ENCODE assay signal across 10 mouse cellular contexts in genomic region chr2:19429031-19429430, GRCm38 (mm10). TPM values are rescaled to one million over a fixed set of nuclear protein-coding genes. Genes with fewer than 3 reads are reported as not detected.
A peak's percentile ranks its signal among the peaks of the same experiment; 100 is the strongest.
DNase-seq lines count a peak whose midpoint lies in the region; ATAC-seq and TF ChIP-seq lines count a peak whose summit lies in the region.
"Had no signal": no experiment of that assay in that cellular context is flagged by ENCODE, and none has a peak within 500 bp of the region (broad histone marks: within the 10 kb centered on the region; RNA-seq: fewer than 3 reads in every experiment).

No protein-coding gene starts in this region.

- H3K9me3 ChIP-seq in midbrain, embryonic 11.5 days (ENCODE audit: control insufficient read depth, low read length) = no peaks in the 10 kb centered on the region
- H3K9me3 ChIP-seq in midbrain, embryonic 15.5 days = no peaks in the 10 kb centered on the region
- H3K9me3 ChIP-seq: embryonic facial prominence, embryonic 12.5 days had no signal

- H3K4me2 ChIP-seq in midbrain, embryonic 11.5 days = no peak overlapping the region
- no peak overlapping the region for H3K4me2 ChIP-seq in midbrain, embryonic 15.5 days
- no peak overlapping the region for H3K4me2 ChIP-seq in myocyte (ENCODE audit: low read depth)
- H3K4me2 ChIP-seq: embryonic facial prominence, embryonic 12.5 days had no signal

- H3K36me3 ChIP-seq in midbrain, embryonic 11.5 days (ENCODE audit: control insufficient read depth, insufficient read depth, low read length) = no peaks in the 10 kb centered on the region
- H3K36me3 ChIP-seq in midbrain, embryonic 15.5 days (replicated peaks) = no peaks in the 10 kb centered on the region
- H3K36me3 ChIP-seq in myocyte (ENCODE audit: control insufficient read depth, insufficient read depth) = no peaks in the 10 kb centered on the region
- H3K36me3 ChIP-seq: embryonic facial prominence, embryonic 12.5 days had no signal

- no peak overlapping the region for H3K9ac ChIP-seq in midbrain, embryonic 11.5 days (ENCODE audit: low read length)
- no peak overlapping the region for H3K9ac ChIP-seq in midbrain, embryonic 15.5 days
- H3K9ac ChIP-seq: embryonic facial prominence, embryonic 12.5 days had no signal

- no peak for TF ChIP-seq POLR2A in brain, embryonic 14.5 days (IDR thresholded peaks at IDR 0.05; ENCODE audit: borderline replicate concordance, extremely low read depth, insufficient read depth, insufficient read length, poor library complexity, severe bottlenecking)
- TF ChIP-seq POLR2A in myocyte (IDR thresholded peaks at IDR 0.05; ENCODE audit: insufficient read length, low read depth) = no peak

- WGBS in midbrain, embryonic 11.5 days = 4% methylated on average over 10 of the region's 10 CpGs
- 6% methylated on average over 10 of the region's 10 CpGs for WGBS in midbrain, embryonic 15.5 days

- no peaks in the 10 kb centered on the region for H3K79me2 ChIP-seq in myocyte (ENCODE audit: control insufficient read depth, insufficient read depth)

- no peak overlapping the region for H3K27ac ChIP-seq in midbrain, embryonic 11.5 days (ENCODE audit: low read depth, low read length)
- H3K27ac ChIP-seq in midbrain, embryonic 15.5 days = no peak overlapping the region
- H3K27ac ChIP-seq: embryonic facial prominence, embryonic 12.5 days had no signal

- H3K4me1 ChIP-seq in midbrain, embryonic 11.5 days (ENCODE audit: control insufficient read depth, insufficient read depth, low read length) = peaks cover 13% of the 10 kb centered on the region; the same call in 1 of the 2 replicates
- H3K4me1 ChIP-seq in midbrain, embryonic 15.5 days = peaks cover 23% of the 10 kb centered on the region

- intact Hi-C loops in left cerebral cortex, postnatal 25 days (cut with DNase I) = no loop called here

- H3K4me3 ChIP-seq in midbrain, embryonic 11.5 days (ENCODE audit: low read depth, low read length) = no peak overlapping the region
- no peak overlapping the region for H3K4me3 ChIP-seq in midbrain, embryonic 15.5 days
- no peak overlapping the region for H3K4me3 ChIP-seq in myocyte
- H3K4me3 ChIP-seq: embryonic facial prominence, embryonic 12.5 days had no signal

- peaks cover 71% of the 10 kb centered on the region for H3K27me3 ChIP-seq in midbrain, embryonic 11.5 days (ENCODE audit: control insufficient read depth, insufficient read depth, low read length)
- peaks cover 86% of the 10 kb centered on the region for H3K27me3 ChIP-seq in midbrain, embryonic 15.5 days (replicated peaks)
- peaks cover 8% of the 10 kb centered on the region for H3K27me3 ChIP-seq in myocyte (ENCODE audit: control insufficient read depth, insufficient read depth, insufficient read length)

- no peak overlapping the region for H3ac ChIP-seq in myocyte (ENCODE audit: control insufficient read depth, insufficient read length)

- no peak for TF ChIP-seq CTCF in brain, embryonic 14.5 days (IDR thresholded peaks at IDR 0.05; ENCODE audit: borderline replicate concordance, extremely low read depth, insufficient read depth, insufficient read length)

- peak; percentile 92 for DNase-seq in midbrain, embryonic 11.5 days (ENCODE audit: low spot score, missing footprints)
- DNase-seq in brain, embryonic 14.5 days (ENCODE audit: low read depth) = peak; percentile 48
- DNase-seq in kidney, adult 18-20 months = peak; percentile 36
- DNase-seq in left cerebral cortex, postnatal 25 days (ENCODE audit: low spot score in 2 of 2) = no peak
- DNase-seq in frontal cortex, postnatal 36 days (ENCODE audit: low spot score in 2 of 2) = no peak

- ATAC-seq in midbrain, embryonic 11.5 days (ENCODE audit: low FRiP score) = no peak
- ATAC-seq in midbrain, embryonic 15.5 days (replicated peaks) = no peak
- ATAC-seq in erythroblast, adult 5-6 weeks (replicated peaks; ENCODE audit: low FRiP score, poor library complexity, severe bottlenecking) = no peak

TF ChIP-seq in myocyte, 11 proteins besides CTCF, POLR2A, EP300 and RAD21:
- TF ChIP-seq REST (IDR thresholded peaks at IDR 0.05; ENCODE audit: insufficient read depth, insufficient read length) = peak; percentile 83
- TF ChIP-seq TCF3 (IDR thresholded peaks at IDR 0.05; ENCODE audit: insufficient read length, low read depth) = no peak
- no peak for TF ChIP-seq MAX (IDR thresholded peaks at IDR 0.05; ENCODE audit: low read depth)

RNA-seq across cellular contexts. Expression of gene Ptf1a, which starts 16.4 kb away (rescaled TPM):
- 0.32 and 0.36 TPM in 2 replicates for polyA plus RNA-seq in midbrain, embryonic 11.5 days (2014; fragmentation: Nextera tagmentation; extraction: Ambion mirVana)
- polyA plus RNA-seq in midbrain, embryonic 15.5 days (2015; fragmentation: Nextera tagmentation; extraction: Ambion mirVana) = 0.26 and 0.49 TPM in 2 replicates
- 0.61 and 1.2 TPM in 2 replicates for polyA plus RNA-seq in brain, embryonic 14.5 days (2012; rRNA removed)
- polyA plus RNA-seq in myocyte (2012; fragmentation: generic; extraction: Trizol) = not detected
- not detected in 2 replicates for total RNA-seq in erythroblast, adult 5-6 weeks (2015; ENCODE audit: low replicate concordance)
- not detected in 2 replicates for total RNA-seq in erythroblast, adult 5-6 weeks (2017; ENCODE audit: low replicate concordance)
- total RNA-seq in left cerebral cortex, postnatal 25 days (2021) = not detected
- polyA plus RNA-seq: lung, embryonic 16.5 days had no signal

RNA-seq across cellular contexts. Expression of gene Msrb2, which starts 57.8 kb away (rescaled TPM):
- polyA plus RNA-seq in midbrain, embryonic 11.5 days (2014; fragmentation: Nextera tagmentation; extraction: Ambion mirVana) = 11.2 and 12.8 TPM in 2 replicates
- polyA plus RNA-seq in midbrain, embryonic 15.5 days (2015; fragmentation: Nextera tagmentation; extraction: Ambion mirVana) = 7.1 and 7.5 TPM in 2 replicates
- polyA plus RNA-seq in brain, embryonic 14.5 days (2012; rRNA removed) = 7.0 and 7.4 TPM in 2 replicates
- 2.5 TPM for polyA plus RNA-seq in myocyte (2012; fragmentation: generic; extraction: Trizol)
- total RNA-seq in erythroblast, adult 5-6 weeks (2015; ENCODE audit: low replicate concordance) = 4.6 and 9.8 TPM in 2 replicates
- 5.6 and 34.8 TPM in 2 replicates for total RNA-seq in erythroblast, adult 5-6 weeks (2017; ENCODE audit: low replicate concordance)
- total RNA-seq in left cerebral cortex, postnatal 25 days (2021) = 10 to 100 TPM; 17.8 to 22.1 TPM

Comparison
In these comparisons a context has a peak if more than half of its experiments do, and no peak if none do; other contexts are left out.
1. DNase-seq: peak in midbrain, embryonic 11.5 days (single experiment), brain, embryonic 14.5 days (single experiment) and kidney, adult 18-20 months (single experiment); none in left cerebral cortex, postnatal 25 days (0 of 2) and frontal cortex, postnatal 36 days (0 of 2).